Mouse (Mus musculus): ENCODE measurements around the gene Hoxa11. TPM values are rescaled to one million over a fixed set of nuclear protein-coding genes. Genes with fewer than 3 reads are reported as not detected.

Hoxa11 gene
- polyA plus RNA-seq, 1 experiment from 2014 or later, result not detected

DNA sequence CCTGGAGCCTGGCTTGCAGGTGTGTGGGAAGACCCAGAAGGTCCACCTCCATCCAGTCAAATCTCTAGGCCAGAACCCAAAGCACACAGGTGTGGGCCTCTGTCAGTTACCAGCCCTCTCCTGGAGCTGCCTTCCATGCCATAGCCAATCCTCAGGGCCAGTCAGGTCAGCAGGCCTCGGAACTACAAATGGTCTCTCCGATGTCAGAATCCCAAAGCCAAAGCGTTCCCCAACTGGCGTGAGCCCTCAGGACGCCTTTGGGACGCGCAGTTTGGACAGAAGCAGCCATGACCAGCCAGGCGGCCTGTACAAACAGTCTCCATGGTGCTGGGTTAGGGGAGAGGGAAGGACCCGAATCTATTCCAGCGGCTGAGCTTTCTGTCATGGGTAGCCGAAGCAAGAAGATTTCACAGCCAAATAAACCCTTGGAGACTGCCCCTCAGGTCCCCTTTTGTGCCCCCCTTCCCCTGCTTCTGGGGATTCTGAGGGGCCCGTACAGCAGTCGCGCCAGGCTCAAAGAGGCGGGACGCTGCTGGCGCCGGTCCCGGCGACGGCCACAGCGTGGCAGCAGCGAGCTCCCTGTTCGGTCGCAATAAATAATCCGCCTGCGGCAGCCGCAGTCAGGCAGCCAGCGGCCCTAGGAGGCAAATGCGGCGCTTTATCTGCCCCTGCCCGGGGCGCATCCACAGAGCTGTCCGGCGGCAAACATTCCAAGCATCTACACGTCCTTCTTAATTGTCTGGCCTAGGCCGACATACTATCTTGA, 34.3 kb downstream of the Hoxa11 start:
- Histone ChIP-seq H3K4me3 (peak overlapping the region; percentile 23; the same call in 1 of the 2 replicates), H3K36me3 (no peaks in the 10 kb centered on the region), H3K27ac (no peak overlapping the region), H3K27me3 (replicated peaks) (peaks cover 100% of the 10 kb centered on the region), H3K9ac (no peak overlapping the region), H3K9me3 (replicated peaks) (no peaks in the 10 kb centered on the region), H3K4me1 (peaks cover 10% of the 10 kb centered on the region), H3K4me2 (peak overlapping the region; percentile 52)
- no peak for ATAC-seq
- 2% methylated on average over 34 of the region's 37 CpGs for WGBS (ENCODE audit: insufficient replicate concordance)

DNA sequence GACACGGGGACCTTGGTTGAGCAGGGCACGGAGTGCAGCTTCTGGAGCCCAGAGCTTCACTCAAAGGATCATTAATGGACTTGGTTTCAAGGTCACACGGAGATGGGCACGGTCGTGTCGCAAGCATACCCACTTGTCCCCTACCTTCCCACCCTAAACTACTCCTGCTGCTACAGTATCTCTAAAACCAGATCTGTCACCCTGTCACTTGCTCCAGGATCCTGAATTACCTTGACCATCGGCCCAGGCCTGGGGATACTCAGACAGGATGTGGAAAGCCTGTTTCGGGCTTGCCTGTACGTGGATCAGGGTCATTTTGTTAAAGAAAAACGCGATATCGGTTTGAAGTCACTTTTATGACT, 35.9 kb downstream of the Hoxa11 start:
- no peak for ATAC-seq
- Histone ChIP-seq H3K4me3 (no peak overlapping the region), H3K36me3 (no peaks in the 10 kb centered on the region), H3K9me3 (replicated peaks) (no peaks in the 10 kb centered on the region), H3K4me1 (peaks cover 10% of the 10 kb centered on the region), H3K27me3 (replicated peaks) (peaks cover 100% of the 10 kb centered on the region), H3K4me2 (no peak overlapping the region), H3K9ac (no peak overlapping the region), H3K27ac (no peak overlapping the region)
- 15% methylated on average over 12 of the region's 12 CpGs for WGBS (ENCODE audit: insufficient replicate concordance)

DNA sequence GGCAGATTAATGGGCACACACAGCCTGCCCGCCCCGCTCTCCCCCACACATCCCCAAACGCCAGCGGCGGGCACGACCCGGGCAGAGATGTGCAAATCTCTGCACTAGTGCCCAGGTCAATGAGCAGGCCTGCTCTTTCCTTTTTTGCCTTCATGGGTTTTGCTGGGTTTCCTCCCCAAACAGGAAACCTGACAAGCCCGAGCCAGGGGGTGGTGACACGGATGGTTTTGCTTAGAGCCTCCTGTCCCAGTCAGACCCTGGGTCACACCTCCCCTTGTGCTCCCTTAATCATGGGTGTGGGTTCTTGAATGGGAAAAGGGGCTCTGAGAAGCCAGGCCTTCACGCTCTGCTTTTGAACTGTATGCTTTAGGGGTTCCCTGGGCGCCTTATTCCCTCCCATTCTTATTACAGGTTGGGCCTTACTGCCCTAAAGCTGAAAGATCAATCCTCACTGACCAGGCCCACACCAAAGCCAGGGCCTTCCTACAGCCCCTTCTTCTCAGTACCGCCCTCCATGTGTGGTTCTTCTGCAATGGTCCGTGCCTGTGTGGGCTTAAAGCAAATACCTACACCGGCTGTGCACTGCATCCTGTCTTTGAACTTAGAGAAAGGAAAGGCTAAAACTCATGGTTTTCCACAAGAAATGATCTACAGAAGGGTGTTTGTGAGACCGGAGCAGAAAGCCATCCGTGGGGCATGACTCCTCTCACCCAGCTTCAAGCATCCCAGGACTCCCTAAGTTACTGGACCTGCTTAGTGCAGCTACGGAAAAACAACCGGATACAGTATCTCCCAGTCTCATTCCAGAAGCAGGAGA, 36.5 kb downstream of the Hoxa11 start:
- H3K27me3 ChIP-seq (replicated peaks), result peaks cover 100% of the 10 kb centered on the region

DNA sequence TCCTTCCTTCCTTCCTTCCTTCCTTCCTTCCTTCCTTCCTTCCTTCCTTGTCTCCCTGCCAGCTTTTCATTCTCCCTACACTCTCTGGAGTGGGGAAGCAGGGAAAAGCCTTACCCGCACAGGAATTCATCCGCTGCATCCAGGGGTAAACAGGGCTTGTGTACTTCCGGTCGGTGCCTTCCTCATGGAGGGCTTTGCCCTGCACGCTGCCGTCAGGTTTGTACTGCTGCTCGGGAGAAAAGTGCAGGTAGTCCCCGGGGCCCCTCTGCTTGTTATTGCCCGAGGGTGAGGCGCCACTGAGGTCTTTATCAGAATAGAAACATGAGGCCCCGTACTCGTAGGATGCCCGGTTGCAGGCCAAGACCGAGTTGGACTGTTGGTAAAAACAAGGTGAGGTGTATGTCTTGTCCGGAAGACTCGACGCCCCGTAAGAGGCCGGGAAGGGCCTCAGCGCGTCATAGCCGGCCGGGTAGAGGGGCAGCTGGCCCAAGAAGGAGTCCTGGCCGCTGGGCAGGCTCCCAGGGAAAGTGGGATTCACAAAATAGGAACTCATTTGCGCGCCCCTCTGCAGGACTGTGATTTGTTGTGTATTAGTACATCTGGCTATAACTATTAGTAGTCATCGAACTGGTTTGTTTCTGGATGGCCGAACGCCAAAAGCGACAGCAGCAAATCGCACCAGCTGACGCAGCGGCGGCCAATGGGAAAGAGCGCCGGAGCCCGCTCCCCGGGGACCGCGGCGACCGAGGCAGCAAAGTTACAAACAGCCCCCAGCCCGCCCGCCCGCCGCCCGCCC, 37.3 kb downstream of the Hoxa11 start, which contains the start of gene Hoxa6:
Gene Hoxa6 (minus strand): TSS at position 651 of the 796 bp plus-strand sequence.
- H3K27me3 ChIP-seq (replicated peaks), result peaks cover 100% of the 10 kb centered on the region
- no peak within 1 kb of the TSS for H3K9ac ChIP-seq
- no peaks in the 10 kb centered on the region for H3K9me3 ChIP-seq (replicated peaks)
- peaks cover 18% of the 10 kb centered on the region for H3K4me1 ChIP-seq
- peak within 1 kb of the TSS; percentile 43 for H3K4me2 ChIP-seq
- ATAC-seq, result no peak
- H3K4me3 ChIP-seq, result peak within 1 kb of the TSS; percentile 13
- H3K27ac ChIP-seq, result no peak within 1 kb of the TSS
- 4% methylated on average over 47 of the region's 47 CpGs for WGBS (ENCODE audit: insufficient replicate concordance)
- no peaks in the 10 kb centered on the region for H3K36me3 ChIP-seq

More for the DNA sequence above, 36.5 kb downstream of the Hoxa11 start:
- no peaks in the 10 kb centered on the region for H3K36me3 ChIP-seq
- H3K9ac ChIP-seq, result no peak overlapping the region
- H3K27ac ChIP-seq, result no peak overlapping the region
- no peak for ATAC-seq
- H3K9me3 ChIP-seq (replicated peaks), result no peaks in the 10 kb centered on the region
- H3K4me3 ChIP-seq, result peak overlapping the region; percentile 13
- peaks cover 15% of the 10 kb centered on the region for H3K4me1 ChIP-seq
- 8% methylated on average over 18 of the region's 18 CpGs for WGBS (ENCODE audit: insufficient replicate concordance)
- peak overlapping the region; percentile 43 for H3K4me2 ChIP-seq

DNA sequence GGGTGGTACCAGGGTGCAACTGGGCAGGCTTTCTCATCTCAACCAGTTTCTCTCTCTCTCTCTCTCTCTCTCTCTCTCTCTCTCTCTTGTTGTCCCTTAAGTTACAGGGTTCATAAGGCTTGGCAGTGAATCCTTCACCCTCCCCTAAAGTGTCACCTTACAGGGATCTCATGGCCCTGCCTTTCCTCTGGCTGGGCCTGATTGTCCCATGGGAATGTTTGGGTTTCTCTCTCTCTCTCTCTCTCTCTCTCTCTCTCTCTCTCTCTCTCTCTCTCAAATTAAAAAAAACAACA, 38.0 kb downstream of the Hoxa11 start:
- no peaks in the 10 kb centered on the region for H3K9me3 ChIP-seq (replicated peaks)
- H3K4me3 ChIP-seq, result no peak overlapping the region
- peaks cover 100% of the 10 kb centered on the region for H3K27me3 ChIP-seq (replicated peaks)
- ATAC-seq, result no peak
- H3K27ac ChIP-seq, result no peak overlapping the region
- no peaks in the 10 kb centered on the region for H3K36me3 ChIP-seq
- H3K4me1 ChIP-seq, result peaks cover 14% of the 10 kb centered on the region
- H3K4me2 ChIP-seq, result no peak overlapping the region
- no peak overlapping the region for H3K9ac ChIP-seq

DNA sequence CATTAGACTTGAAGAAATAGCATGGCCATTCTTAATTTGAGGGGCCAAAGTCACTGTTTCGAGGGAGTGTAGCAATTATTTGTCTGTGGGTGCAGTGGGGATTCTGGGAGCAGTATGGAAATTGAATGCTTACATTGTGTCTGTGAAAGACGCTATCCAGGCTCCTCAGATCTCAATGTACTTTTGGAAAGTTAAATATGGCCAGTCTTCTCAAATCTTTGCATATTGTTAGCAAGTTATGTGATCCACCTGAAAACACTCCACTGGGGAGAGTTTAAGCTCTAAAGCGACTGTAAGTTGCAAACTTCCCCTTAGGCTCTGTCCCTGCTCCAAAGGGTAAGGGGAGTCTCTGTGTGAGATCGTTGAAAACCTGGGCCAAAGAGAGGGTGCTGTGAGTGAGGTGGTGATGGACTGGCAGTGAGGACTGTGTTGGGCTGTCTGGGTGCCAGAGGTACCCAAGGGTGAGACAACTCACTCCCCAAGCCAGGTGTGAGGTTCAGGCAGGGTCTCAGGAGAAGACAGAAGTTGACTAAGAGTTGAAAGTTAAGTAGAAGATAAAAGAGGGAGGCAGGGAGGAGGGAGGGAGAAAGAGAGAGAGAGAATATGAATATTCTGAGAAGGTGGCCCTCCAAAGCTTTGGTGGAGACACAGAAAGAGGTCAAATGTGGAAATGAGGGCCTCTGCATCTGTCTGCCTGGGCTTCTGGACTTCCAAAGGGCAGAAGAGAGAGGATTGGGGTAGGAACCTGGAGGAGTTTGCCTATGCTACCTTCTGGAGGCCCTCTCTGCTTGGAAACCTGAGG, 38.5 kb downstream of the Hoxa11 start:
- no peaks in the 10 kb centered on the region for H3K36me3 ChIP-seq
- 6% methylated on average over 4 of the region's 4 CpGs for WGBS (ENCODE audit: insufficient replicate concordance)
- no peak overlapping the region for H3K4me2 ChIP-seq
- no peak overlapping the region for H3K9ac ChIP-seq
- peaks cover 13% of the 10 kb centered on the region for H3K4me1 ChIP-seq
- no peak overlapping the region for H3K4me3 ChIP-seq
- no peak for ATAC-seq
- H3K9me3 ChIP-seq (replicated peaks), result no peaks in the 10 kb centered on the region
- H3K27me3 ChIP-seq (replicated peaks), result peaks cover 100% of the 10 kb centered on the region
- H3K27ac ChIP-seq, result no peak overlapping the region

DNA sequence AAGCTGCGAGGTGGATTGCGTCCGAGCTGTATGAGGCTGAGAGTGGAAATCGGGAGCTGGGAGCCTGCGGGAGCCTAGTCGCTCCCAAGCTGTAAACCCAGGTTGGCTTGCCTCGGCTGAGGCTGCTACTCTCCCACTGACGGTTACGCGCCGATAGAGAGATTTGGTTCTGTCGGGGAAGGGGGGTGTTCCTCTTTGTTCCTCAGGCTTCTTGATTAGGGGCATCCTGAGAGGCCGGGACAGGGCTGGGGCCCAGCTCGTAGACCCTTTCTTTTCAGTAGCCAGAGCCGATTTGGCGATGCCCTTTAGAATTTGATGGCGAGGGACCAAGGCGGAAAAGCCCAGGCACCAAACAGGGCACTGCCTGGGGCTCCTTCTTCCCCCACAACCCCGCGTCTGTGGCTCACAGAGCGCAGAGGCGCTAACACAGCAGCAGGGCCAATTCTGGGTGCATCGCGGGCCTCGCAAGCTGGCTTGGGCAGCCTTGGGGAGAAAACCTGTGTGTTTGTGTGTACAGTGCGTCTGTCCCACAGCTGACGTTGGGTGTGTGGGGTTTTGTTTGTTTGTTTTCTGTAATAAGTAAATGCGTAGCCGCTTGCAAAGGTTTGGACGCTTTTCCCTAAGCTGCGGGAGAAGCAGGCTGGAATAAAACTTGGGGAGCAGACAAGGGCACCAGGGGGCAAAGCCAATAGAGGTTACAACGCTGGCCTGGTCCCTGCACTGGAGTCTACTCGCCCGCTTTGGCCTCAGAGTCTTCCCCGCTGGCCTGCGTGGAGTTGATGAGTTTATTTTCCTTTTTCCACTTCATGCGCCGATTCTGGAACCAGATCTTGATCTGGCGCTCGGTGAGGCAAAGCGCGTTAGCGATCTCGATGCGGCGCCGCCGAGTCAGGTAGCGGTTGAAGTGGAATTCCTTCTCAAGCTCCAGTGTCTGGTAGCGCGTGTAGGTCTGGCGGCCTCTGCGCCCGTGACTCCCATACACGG, 39.7 kb downstream of the Hoxa11 start:
- H3K27me3 ChIP-seq (replicated peaks), result peaks cover 100% of the 10 kb centered on the region
- H3K4me1 ChIP-seq, result peaks cover 8% of the 10 kb centered on the region; the same call in 1 of the 2 replicates
- no peaks in the 10 kb centered on the region for H3K36me3 ChIP-seq
- H3K27ac ChIP-seq, result no peak overlapping the region
- H3K4me2 ChIP-seq, result 0 out of 2 replicates have a peak overlapping the region, but pooled peaks have one; percentile 5
- H3K4me3 ChIP-seq, result no peak overlapping the region
- H3K9me3 ChIP-seq (replicated peaks), result no peaks in the 10 kb centered on the region
- no peak for ATAC-seq
- WGBS (ENCODE audit: insufficient replicate concordance), result 6% methylated on average over 55 of the region's 55 CpGs
- no peak overlapping the region for H3K9ac ChIP-seq

DNA sequence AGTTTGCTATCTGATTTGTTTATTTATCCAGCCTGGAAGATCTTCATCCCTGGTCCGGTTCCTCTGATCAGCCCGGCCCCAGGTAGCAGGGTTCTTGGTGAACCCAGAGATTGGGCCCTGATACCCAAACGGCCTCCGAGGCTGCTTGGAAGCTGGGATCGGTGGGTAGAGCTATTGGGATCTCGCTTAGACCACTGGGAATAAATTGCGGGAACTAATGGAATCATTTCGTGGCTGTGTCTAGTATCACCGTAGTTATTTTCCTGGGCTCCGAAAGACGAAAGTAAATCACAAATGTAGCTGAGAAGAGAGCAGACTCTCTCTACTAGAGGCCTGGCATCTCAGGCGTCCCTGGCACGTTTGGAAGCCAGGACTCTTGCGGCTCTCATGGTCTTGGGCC, 40.4 kb downstream of the Hoxa11 start:
- WGBS (ENCODE audit: insufficient replicate concordance), result 7% methylated on average over 14 of the region's 14 CpGs
- Histone ChIP-seq H3K9ac (no peak overlapping the region), H3K27me3 (replicated peaks) (peaks cover 100% of the 10 kb centered on the region), H3K27ac (no peak overlapping the region), H3K36me3 (no peaks in the 10 kb centered on the region), H3K4me2 (no peak overlapping the region), H3K4me1 (peaks cover 8% of the 10 kb centered on the region; the same call in 1 of the 2 replicates), H3K4me3 (no peak overlapping the region), H3K9me3 (replicated peaks) (no peaks in the 10 kb centered on the region)
- ATAC-seq, result no peak

DNA sequence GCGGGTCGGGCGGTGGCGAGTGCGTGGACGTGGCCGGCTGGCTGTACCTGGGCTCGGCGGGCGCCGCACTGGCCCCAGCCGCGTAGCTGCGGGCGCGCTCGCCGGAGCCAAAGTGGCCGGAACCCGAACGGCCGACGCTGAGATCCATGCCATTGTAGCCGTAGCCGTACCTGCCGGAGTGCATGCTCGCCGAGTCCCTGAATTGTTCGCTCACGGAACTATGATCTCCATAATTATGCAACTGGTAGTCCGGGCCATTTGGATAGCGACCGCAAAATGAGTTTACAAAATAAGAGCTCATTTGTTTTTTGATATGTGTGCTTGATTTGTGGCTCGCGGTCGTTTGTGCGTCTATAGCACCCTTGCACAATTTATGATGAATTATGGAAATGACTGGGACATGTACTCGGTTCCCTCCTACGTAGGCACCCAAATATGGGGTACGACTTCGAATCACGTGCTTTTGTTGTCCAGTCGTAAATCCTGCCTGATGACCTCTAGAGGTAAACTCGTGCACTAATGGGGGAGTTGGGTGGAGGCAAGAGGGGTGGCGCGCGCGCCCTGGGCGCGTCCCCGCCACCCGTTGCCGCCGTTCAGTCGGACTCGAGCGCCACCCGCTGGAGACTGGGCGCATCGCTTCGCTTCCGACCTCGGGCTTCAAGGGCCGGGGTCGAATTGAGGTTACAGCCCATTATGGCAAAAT, 41.4 kb downstream of the Hoxa11 start, which contains the start of gene Hoxa5:
Gene Hoxa5 (minus strand): TSS at position 538 of the 703 bp plus-strand sequence.
- peak within 1 kb of the TSS; percentile 61 for H3K9ac ChIP-seq
- peaks cover 8% of the 10 kb centered on the region; the same call in 1 of the 2 replicates for H3K4me1 ChIP-seq
- peak within 1 kb of the TSS; percentile 53 for H3K4me3 ChIP-seq
- WGBS (ENCODE audit: insufficient replicate concordance), result under 1% methylated on average over 64 of the region's 65 CpGs
- ATAC-seq, result no peak
- H3K27me3 ChIP-seq (replicated peaks), result peaks cover 100% of the 10 kb centered on the region
- H3K4me2 ChIP-seq, result peak within 1 kb of the TSS; percentile 68
- no peaks in the 10 kb centered on the region for H3K36me3 ChIP-seq
- H3K27ac ChIP-seq, result no peak within 1 kb of the TSS
- H3K9me3 ChIP-seq (replicated peaks), result no peaks in the 10 kb centered on the region
